Mouse (Mus musculus) adrenal gland, postnatal 14 days (tissue): ENCODE results near the gene Zfp764. TPM values are rescaled to one million over a fixed set of nuclear protein-coding genes. Genes with fewer than 3 reads are reported as not detected.
"Not testable (repeated sequence)": the region's sequence is repeated elsewhere in the genome, so short reads cannot be mapped to it uniquely, and the experiment has no call there.

Source experiments
- DNase-seq: peaks from one replicate; pipeline ENCODE4 v3.0.0; 2021; ENCODE audit warnings: mixed read lengths
- total RNA-seq: library from RNA; stranded (reverse); gene quantifications from 2 replicates; pipeline ENCODE4 v1.2.3, GENCODE M21; 2021

Gene Zfp764
- total RNA-seq, 1 experiment from 2014 or later: 6.4 TPM

GRCm38 (mm10) chr7:127391538-127391937 lies 15.1 kb downstream of the Zfp764 start:
- DNase-seq: no peak

- DNase-seq: no peak
Measured at GRCm38 (mm10) chr7:127390306-127390705, 16.3 kb downstream of the Zfp764 start.

- DNase-seq: not testable (repeated sequence)
Measured at GRCm38 (mm10) chr7:127388201-127388600, 18.4 kb downstream of the Zfp764 start.

GRCm38 (mm10) chr7:127386641-127387392 lies 19.8 kb downstream of the Zfp764 start, which contains the start of gene 9130019O22Rik:
TSS of gene 9130019O22Rik (minus strand) at chr7:127387166.
- DNase-seq: peak; percentile 94

- not testable (repeated sequence) for DNase-seq
Measured at GRCm38 (mm10) chr7:127385560-127385959, 21.1 kb downstream of the Zfp764 start.

- DNase-seq: no peak
Measured at GRCm38 (mm10) chr7:127378310-127378921, 28.2 kb downstream of the Zfp764 start.

- DNase-seq: peak; percentile 95
Measured at GRCm38 (mm10) chr7:127375271-127376245, 31.1 kb downstream of the Zfp764 start, which contains the start of gene Zfp747. TSS of gene Zfp747 (minus strand) at chr7:127376050.

GRCm38 (mm10) chr7:127371870-127372269 lies 34.8 kb downstream of the Zfp764 start:
- DNase-seq: not testable (repeated sequence)

GRCm38 (mm10) chr7:127371213-127371612 lies 35.4 kb downstream of the Zfp764 start:
- no peak for DNase-seq

- no peak for DNase-seq
Measured at GRCm38 (mm10) chr7:127366249-127366648, 40.4 kb downstream of the Zfp764 start.

GRCm38 (mm10) chr7:127364166-127364565 lies 42.5 kb downstream of the Zfp764 start:
- no peak for DNase-seq

- peak; percentile 57 for DNase-seq
Measured at GRCm38 (mm10) chr7:127363475-127363921, 43.1 kb downstream of the Zfp764 start.

GRCm38 (mm10) chr7:127362418-127362817 lies 44.2 kb downstream of the Zfp764 start:
- DNase-seq: peak; percentile 50

- no peak for DNase-seq
Measured at GRCm38 (mm10) chr7:127361449-127361848, 45.2 kb downstream of the Zfp764 start.

- no peak for DNase-seq
Measured at GRCm38 (mm10) chr7:127360265-127360664, 46.4 kb downstream of the Zfp764 start.

GRCm38 (mm10) chr7:127358472-127358871 lies 48.1 kb downstream of the Zfp764 start:
- DNase-seq: no peak

- no peak for DNase-seq
Measured at GRCm38 (mm10) chr7:127357871-127358270, 48.8 kb downstream of the Zfp764 start.

- DNase-seq: no peak
Measured at GRCm38 (mm10) chr7:127355796-127356195, 50.8 kb downstream of the Zfp764 start.
